Mouse (Mus musculus) cerebellum, postnatal 25 days (tissue): Measurements from ENCODE around the gene Cntrl.

Experiments
- DNase-seq, 2 experiments: peaks; one replicate each; pipeline ENCODE4 v3.0.0; 2021; ENCODE audit warnings: mixed read lengths in 2 of 2

The Cntrl gene

GRCm38 (mm10) chr2:35175281-35176065 lies 66.2 kb downstream of the Cntrl start:
- no peak for DNase-seq

GRCm38 (mm10) chr2:35178153-35178552 lies 68.9 kb downstream of the Cntrl start:
- no peak for DNase-seq

GRCm38 (mm10) chr2:35183115-35183673 lies 73.9 kb downstream of the Cntrl start:
- DNase-seq: no peak

DNA sequence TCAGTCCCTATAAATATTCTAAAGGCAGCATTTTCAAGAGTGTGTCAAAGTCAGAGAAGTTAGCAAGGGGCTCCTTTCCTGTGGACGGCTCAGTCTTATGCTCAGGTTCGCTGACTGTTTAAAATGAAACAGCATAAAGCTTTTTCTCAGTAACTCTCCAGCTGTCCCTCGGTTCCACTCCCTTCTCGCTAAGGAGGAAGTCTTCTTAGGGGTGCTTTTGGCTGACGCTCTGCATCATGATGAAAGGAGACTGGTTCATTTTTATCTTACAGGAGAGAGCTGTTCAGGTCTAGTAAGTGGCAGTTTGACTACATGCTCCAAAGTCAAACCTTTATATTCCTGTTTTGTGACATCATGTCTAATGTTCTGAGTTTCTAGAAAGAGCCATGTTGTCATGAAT lies 79.6 kb downstream of the Cntrl start:
- no peak for DNase-seq

DNA sequence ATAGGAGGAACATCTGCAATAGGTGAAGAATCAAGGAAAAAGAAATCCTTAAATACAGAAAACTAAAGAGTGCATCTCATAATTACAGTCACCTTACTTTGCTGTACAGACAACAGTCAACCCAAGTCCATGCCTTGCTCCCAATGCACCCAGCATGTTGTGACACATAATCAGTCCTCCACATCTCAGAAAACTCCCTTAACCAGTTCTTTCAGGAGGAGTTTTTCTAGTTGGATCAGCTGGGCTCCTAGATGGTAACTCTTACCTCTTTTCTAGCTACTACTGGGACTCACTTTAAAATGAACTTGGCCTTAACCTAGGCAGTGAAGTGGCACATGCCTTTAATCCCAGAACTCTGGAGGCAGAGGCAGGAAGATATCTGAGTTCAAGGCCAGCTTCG lies 84.7 kb downstream of the Cntrl start:
- no peak for DNase-seq

DNA sequence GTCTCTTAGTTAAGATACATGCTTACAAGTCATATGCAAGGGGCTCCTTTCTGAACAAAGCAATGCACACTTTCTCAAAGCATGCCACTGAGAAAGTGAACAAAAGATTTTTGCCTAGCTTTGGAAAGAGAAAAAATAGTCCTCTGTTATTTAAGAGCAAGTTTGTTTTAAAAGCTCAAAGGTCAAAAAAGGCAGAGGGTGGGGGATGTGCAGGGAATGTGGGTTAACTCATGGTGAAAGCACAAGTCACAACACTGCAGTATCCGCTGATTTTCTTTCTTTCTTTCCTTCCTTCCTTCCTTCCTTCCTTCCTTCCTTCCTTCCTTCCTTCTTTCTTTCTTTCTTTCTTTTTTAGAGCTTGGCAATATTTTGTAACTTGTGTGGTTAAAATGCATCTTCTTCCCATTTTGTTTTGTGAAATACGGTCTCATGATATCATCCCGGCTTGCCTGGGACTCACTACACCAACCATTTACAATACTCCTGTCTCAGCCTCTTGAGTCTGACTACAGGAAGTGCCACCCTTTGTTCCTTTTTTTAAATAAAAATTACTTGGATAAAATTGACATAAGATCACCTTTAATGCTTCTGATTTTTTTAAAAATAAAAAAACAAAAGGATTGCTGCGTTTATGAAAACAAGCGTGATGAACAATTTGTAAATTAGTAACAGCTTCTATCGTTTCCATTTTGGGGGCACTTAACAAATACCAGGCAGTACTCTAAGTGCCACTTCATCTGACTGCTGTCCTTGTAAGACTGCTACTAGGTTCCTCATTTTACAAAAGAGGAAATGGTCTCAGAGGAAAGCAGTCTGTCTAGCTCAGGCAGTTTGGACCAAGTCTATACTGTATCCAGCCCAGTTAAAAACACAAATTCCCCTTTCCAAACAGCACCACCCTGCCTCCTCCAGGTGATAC lies 86.6 kb downstream of the Cntrl start:
- DNase-seq: no peak

GRCm38 (mm10) chr2:35199541-35199940 lies 90.2 kb downstream of the Cntrl start:
- DNase-seq: no peak

DNA sequence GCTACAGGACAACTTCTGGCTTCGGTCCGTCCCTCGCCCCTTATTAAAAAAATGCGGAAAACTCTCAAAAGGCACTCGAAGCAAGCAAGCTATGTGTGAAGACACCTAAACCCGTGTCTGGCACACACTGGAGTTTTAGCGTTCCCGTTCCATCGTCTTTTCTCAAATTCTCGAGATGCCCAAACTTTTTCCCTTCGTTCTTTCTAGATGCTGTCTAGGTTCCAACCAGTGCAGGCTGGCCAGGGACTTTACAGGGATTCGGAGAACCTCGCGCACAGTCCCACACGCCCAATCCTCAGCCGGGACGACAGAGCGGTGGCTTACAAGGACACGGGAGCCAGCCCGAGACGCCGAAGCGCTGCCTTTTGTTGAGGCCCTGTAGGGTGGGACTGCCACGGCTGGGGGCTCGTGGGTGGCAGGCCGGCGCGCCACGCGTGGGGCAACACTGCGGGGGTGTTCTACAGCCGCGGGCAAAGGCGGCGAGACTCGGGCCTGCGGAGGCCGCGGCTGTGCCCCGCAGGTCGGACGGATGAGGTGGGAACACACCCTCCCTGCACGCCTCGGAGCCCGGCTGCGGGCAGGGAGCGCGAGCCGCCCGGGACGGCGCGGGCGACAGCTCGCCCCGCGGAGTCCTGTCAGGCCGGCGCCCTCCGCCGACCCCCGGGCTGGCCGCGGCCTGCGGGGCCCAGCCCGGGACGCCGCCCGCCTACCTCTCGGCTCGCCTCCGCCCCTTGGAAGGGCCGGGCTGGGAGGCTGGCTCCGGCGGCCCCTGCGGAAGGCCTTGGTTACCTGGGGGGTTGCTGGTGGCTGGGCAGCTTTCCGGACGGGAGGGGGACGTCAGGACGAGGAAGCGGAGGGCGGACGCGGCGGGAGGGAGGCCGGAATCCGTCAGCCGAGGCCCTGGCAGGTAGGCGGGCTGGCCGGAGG lies 90.9 kb downstream of the Cntrl start:
- DNase-seq: peak in 1 of 2 experiments; percentile 62

DNA sequence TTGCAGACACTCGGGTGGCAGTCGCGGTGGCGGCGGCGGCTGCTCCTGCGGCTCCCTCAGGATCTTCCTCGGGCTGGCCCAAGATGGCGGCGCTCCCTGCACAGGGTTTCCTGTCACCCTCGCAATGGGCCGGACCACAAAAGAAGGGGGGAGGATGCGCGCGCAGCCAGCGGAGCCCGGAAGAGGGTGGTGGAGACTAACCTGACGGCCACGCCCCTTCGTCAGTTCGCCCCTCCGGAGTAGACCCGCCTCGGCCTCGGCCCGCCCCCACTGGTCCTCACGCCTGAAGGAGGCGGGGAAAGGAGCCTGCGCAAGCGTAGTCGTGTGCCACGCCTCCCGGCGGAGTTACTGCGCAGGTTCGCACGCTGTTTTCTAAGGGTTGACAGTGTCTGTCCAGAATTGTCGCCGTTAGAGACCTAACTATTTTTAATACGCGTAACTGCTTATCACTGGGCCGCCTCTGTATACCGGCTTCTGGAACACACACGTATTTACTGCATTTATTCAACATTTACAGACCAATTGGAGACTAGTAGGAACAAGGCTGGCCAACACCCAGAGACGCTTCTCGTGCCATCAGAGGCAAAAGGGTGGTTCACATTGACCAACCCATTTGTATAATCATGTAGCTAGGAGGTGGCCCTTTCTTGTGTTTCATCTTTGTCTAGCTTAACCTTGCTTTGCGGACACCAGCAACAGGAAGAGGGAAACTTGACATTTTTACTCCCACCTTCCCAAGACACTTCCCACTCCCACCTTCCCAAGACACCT lies 91.8 kb downstream of the Cntrl start, which contains the start of gene Rab14:
Gene Rab14 (minus strand): TSS at position 223 of the 771 bp plus-strand sequence.
- DNase-seq: peak; percentile 100

- no peak for DNase-seq
Observed at GRCm38 (mm10) chr2:35203729-35204128, 94.4 kb downstream of the Cntrl start.

DNA sequence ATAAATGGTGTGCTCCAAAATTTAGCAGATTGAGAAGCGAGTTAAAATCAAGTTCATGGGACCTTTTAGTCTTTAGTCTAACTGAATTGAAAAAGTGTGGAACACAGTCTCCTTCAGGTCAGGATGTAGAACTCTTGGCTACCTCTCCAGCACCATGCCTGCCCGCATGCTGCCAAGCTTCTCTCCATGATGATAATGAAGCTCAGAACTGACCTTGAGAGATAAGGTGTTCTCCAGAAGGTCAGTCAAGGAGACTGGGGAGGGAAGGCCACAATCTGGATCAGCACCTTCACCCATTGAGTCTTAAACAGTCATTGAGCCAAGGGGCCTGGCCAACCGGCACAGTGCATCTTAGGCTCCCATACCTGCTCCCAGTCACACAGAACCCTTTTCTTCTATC lies 97.5 kb downstream of the Cntrl start:
- DNase-seq: no peak

DNA sequence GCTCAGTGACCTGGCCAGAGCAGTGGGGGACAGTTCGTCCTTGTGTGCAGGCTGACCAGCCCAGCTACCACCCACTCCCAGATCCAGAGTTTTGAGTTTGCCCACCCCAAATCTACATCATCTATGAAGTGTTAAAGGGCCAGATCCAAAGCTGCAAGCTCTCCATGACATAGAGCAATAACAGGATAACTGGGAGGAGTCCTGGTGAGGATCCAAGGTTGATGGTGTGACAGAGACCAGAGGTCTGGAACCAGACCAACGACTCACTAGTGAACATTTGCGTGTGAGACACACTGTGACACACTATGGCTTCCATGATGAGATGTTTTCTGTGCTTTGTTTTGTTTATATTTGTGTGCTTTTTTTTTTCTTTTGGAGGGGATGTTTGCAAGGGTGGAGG lies 98.8 kb downstream of the Cntrl start:
- no peak for DNase-seq

DNA sequence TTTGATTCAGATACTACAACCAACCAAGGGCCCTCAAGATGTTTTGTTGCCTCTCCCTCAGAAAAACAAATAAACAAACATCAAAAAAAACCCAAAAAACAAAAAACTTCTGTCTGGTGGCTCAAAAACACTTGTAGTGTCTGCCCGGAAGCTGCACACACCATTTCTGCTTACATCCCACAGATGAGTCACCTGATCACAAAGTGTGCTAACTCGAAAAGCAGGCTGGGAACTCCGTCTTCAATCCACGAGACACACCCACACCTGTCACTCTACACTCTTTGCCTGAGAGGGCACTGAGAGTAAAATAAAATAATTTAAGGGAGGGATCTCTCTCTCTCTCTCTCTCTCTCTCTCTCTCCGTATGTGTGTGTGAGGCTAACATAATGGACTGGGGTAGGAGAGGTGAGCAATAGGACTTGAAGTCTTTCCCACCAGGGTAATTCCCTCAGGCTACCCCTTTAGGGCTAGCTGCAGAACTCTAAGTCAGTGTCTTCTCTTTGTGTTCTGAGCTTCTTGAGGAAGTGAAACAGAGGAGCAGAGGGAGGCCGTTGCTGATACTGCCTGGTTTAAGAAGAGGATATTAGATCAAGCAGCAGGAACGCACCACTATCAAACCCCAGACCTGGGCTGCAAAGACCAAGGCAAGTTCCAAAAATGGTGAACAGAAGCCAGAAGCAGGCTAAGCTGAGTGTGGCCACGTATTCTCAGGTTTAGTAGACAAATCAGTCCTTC lies 99.8 kb downstream of the Cntrl start:
- DNase-seq: no peak

- DNase-seq: no peak
Observed at GRCm38 (mm10) chr2:35211681-35212080, 102.4 kb downstream of the Cntrl start.

DNA sequence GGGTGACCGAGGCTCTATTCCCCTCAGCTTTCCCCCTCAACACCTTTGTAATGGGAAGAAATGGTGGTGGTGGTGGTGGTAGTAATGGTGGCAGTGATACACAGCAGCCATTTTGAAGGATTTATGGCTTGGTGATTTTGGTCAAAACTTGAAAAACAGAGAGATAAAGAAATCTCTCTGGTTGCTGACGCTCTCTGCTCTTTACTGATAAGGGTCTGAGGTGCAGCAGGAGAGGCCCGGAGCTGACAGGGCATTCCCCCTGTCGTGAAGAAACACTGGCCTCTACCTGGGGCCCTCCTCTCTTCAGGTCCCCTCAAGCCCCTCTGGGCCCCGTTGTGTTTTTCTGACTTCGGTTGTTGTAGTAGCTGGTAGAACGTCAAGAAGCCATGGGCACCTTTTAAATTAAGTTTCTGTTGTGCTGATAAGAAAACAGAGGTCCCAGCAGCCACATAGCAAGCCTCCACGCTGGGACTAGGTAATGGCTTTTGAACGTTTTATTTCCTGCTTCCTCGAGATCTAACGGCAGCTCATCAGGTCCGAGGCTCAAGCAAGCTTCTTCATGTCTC lies 104.1 kb downstream of the Cntrl start:
- no peak for DNase-seq

DNA sequence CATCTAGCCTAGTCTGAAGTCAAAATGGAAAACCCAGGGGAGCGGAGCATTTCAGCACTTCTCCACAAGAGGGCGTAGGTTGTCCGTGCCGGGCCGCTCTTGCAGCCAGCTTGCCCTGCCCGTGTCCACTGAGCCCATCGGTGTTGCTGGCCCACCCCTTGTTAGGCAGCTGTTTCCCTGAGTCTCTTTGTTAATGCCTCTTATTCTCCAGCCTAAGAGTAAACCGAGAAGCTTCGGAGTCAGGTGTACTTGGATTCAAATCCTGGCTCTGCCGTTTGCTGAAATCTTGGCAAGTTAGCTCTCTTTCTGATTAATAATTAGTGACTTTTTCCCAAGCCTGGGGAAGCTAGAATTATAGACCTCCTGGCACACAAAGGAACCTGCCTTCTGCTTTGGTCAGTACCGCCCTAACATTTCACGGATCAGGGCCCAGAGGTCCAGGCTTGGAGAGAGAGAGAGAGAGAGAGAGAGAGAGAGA lies 105.6 kb downstream of the Cntrl start:
- peak; percentile 87 for DNase-seq

DNA sequence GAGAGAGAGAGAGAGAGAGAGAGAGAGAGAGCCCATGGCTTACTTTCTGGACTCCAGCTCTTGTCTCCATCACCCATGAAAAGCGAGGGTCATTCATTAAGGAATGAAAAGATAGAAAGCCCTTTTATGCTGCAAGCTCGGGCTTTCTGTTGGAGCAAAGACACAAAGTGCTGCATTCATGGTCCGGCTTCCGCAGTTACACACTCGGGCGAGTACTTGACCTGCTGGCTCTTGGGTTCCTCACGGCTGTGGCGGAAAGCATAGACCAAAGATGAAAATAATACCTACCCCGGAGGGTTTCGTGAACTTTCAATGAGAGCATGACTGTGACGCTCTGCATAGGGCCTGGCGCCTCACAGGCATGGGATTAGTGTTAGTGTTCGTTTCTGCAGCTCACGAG lies 106.1 kb downstream of the Cntrl start:
- DNase-seq: no peak

GRCm38 (mm10) chr2:35216701-35217100 lies 107.4 kb downstream of the Cntrl start:
- DNase-seq: no peak

- DNase-seq: no peak
Observed at GRCm38 (mm10) chr2:35218736-35219135, 109.4 kb downstream of the Cntrl start.

GRCm38 (mm10) chr2:35222822-35223391 lies 113.6 kb downstream of the Cntrl start:
- no peak for DNase-seq
